Mouse (Mus musculus) urinary bladder, adult 18-20 months (tissue): ENCODE results near the gene Trarg1.

Experiments
- DNase-seq, 2 experiments: peaks; one replicate each; pipeline ENCODE4 v3.0.0; 2022; ENCODE audit warnings: low spot score in 2 of 2, mixed read lengths in 2 of 2

The Trarg1 gene

GRCm38 (mm10) chr11:76674199-76674598, 5.4 kb upstream of the Trarg1 start:
- no peak for DNase-seq

GRCm38 (mm10) chr11:76674704-76675103, 4.9 kb upstream of the Trarg1 start:
- DNase-seq: no peak

- DNase-seq: no peak
Observed at GRCm38 (mm10) chr11:76685604-76686003, 6.0 kb downstream of the Trarg1 start.

GRCm38 (mm10) chr11:76692096-76692495, 12.5 kb downstream of the Trarg1 start:
- DNase-seq: no peak

GRCm38 (mm10) chr11:76695810-76696209, 16.2 kb downstream of the Trarg1 start:
- DNase-seq: no peak

GRCm38 (mm10) chr11:76699626-76700025, 20.0 kb downstream of the Trarg1 start:
- DNase-seq: no peak

GRCm38 (mm10) chr11:76707656-76708055, 28.0 kb downstream of the Trarg1 start:
- DNase-seq: no peak

GRCm38 (mm10) chr11:76708066-76708465, 28.5 kb downstream of the Trarg1 start:
- DNase-seq: no peak

- DNase-seq: no peak
Observed at GRCm38 (mm10) chr11:76708881-76709280, 29.3 kb downstream of the Trarg1 start.

- DNase-seq: peak in 1 of 2 experiments; percentile 30
Observed at GRCm38 (mm10) chr11:76709625-76710452, 30.2 kb downstream of the Trarg1 start.

GRCm38 (mm10) chr11:76717000-76717399, 37.4 kb downstream of the Trarg1 start:
- DNase-seq: no peak

- no peak for DNase-seq
Observed at GRCm38 (mm10) chr11:76723911-76724310, 44.3 kb downstream of the Trarg1 start.

GRCm38 (mm10) chr11:76728093-76728492, 48.5 kb downstream of the Trarg1 start:
- DNase-seq: no peak

- no peak for DNase-seq
Observed at GRCm38 (mm10) chr11:76730650-76731049, 51.0 kb downstream of the Trarg1 start.

GRCm38 (mm10) chr11:76734560-76734959, 55.0 kb downstream of the Trarg1 start:
- DNase-seq: no peak

- no peak for DNase-seq
Observed at GRCm38 (mm10) chr11:76735753-76736324, 56.2 kb downstream of the Trarg1 start.

GRCm38 (mm10) chr11:76739125-76739524, 59.5 kb downstream of the Trarg1 start:
- DNase-seq: no peak

GRCm38 (mm10) chr11:76742511-76742910, 62.9 kb downstream of the Trarg1 start:
- DNase-seq: no peak

GRCm38 (mm10) chr11:76744550-76744949, 64.9 kb downstream of the Trarg1 start:
- no peak for DNase-seq

GRCm38 (mm10) chr11:76745921-76746320, 66.3 kb downstream of the Trarg1 start:
- DNase-seq: no peak
